Mouse (Mus musculus) stomach, postnatal 0 days (tissue): ENCODE measurements at regions not wholly inside any gene's neighbourhood (a gene's known extent, or its start where the extent isn't known, plus 50 kb on each side); places are given as distances from the start of the nearest gene placed in this dataset.

Experiments
- ATAC-seq: fragments of 200-750 bp; cut with Nextera tagmentation; 2 replicates; pipeline ENCODE4 v1.8.0; 2017; ENCODE audit not compliant: low FRiP score, low TSS enrichment
- DNase-seq: peaks from one replicate; pipeline ENCODE4 v3.0.0-alpha.2; 2016; ENCODE audit warnings: low spot score
- H3K27ac ChIP-seq: fragments of 300-500 bp; sonication (generic); replicated peaks from 2 replicates; pipeline ENCODE4 v1.5.1; 2014; ENCODE audit warnings: mild to moderate bottlenecking, control low read depth
- H3K27me3 ChIP-seq: fragments of 300-500 bp; sonication (generic); 2 replicates; pipeline ENCODE4 v1.6.1; 2014; ENCODE audit warnings: low read length; ENCODE audit not compliant: control insufficient read depth, insufficient read depth
- H3K36me3 ChIP-seq: fragments of 300-500 bp; sonication (generic); 2 replicates; pipeline ENCODE4 v1.6.1; 2014; ENCODE audit warnings: low read length, mixed read lengths; ENCODE audit not compliant: control insufficient read depth, insufficient read depth
- H3K4me1 ChIP-seq: fragments of 300-500 bp; sonication (generic); replicated peaks from 2 replicates; pipeline ENCODE4 v1.6.1; 2014; ENCODE audit warnings: antibody characterized with exemption; ENCODE audit not compliant: control insufficient read depth, insufficient read depth
- H3K4me2 ChIP-seq: fragments of 300-500 bp; sonication (generic); replicated peaks from 2 replicates; pipeline ENCODE4 v1.6.1; 2014; ENCODE audit warnings: low read depth, mild to moderate bottlenecking, control low read depth, moderate library complexity
- H3K4me3 ChIP-seq: fragments of 300-500 bp; sonication (generic); 2 replicates; pipeline ENCODE4 v1.5.1; 2014; ENCODE audit warnings: low read depth, low read length, control low read depth
- H3K9ac ChIP-seq: fragments of 300-500 bp; sonication (generic); 2 replicates; pipeline ENCODE4 v1.6.1; 2014; ENCODE audit warnings: mild to moderate bottlenecking, low read length, control low read depth, mixed read lengths
- H3K9me3 ChIP-seq: fragments of 300-500 bp; sonication (generic); 2 replicates; pipeline ENCODE4 v1.6.1; 2016; ENCODE audit warnings: low read length; ENCODE audit not compliant: control insufficient read depth
- CTCF ChIP-seq: IDR thresholded peaks from 2 replicates; pipeline ENCODE4 v1.5.1; 2016; ENCODE audit warnings: antibody characterized with exemption, low read depth, mild to moderate bottlenecking, moderate library complexity
- EP300 ChIP-seq: optimal IDR thresholded peaks from 2 replicates; pipeline ENCODE3; 2016; ENCODE audit warnings: antibody characterized with exemption
- WGBS: fragments of 180-500 bp; shearing (Covaris S2); extraction: QIAGEN DNeasy Blood & Tissue Kit; methylation state at CpG from one replicate; pipeline ENCODE4 v1.1.7; 2014; 5-methylcytosine and 5-hydroxymethylcytosine counted together

DNA sequence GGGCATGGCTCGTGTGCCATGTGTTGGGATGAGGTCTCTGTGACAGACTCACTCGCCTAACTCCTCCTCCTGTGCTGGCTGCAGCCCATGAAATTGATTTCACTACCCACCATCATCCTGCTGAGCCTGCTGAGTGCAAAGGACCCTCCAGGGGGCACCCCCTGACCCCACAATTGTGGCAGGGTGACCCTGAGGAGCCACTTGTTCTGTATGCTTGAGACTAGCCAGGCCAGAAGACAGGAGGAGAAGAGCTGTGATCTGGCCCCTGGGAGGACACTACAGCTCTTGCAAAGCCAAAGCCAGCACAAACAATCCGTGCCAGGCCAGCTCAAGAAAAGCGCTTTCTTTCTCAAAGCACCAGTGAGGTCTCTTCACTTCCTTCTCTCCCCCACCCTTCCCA, 104.7 kb upstream of the Lemd2 start:
- Histone ChIP-seq H3K4me1 (no peaks in the 10 kb centered on the region), H3K9me3 (no peaks in the 10 kb centered on the region), H3K9ac (no peak overlapping the region), H3K27ac (no peak overlapping the region), H3K36me3 (no peaks in the 10 kb centered on the region), H3K4me2 (no peak overlapping the region), H3K27me3 (no peaks in the 10 kb centered on the region), H3K4me3 (no peak overlapping the region)
- ATAC-seq (no peak), DNase-seq (no peak)
- WGBS: 48% methylated on average over 4 of the region's 4 CpGs
- TF ChIP-seq CTCF (peak; percentile 9; the same call in 1 of the 2 replicates), EP300 (no peak)

DNA sequence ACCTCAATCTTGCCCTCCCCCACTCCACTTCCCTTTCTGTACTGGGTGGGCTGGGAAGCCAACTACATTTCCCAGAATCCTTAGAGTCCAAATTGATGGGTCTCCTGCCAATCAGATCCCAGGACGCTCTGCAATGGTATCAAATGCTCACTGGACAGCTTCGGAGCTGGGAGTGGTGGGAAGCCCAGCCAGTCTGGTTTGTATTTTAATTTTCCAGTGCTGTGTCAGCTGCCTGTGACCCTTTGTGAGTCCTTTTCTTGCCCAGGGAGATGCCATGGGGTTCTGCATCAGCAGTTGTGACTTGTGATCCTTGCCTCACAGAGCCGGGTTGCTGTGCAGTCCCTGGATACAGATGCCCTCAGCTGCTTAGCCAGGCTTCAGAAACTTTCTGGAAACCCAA, 100.6 kb upstream of the Lemd2 start:
- no peaks in the 10 kb centered on the region for H3K4me1 ChIP-seq
- H3K36me3 ChIP-seq: no peaks in the 10 kb centered on the region
- no peak for TF ChIP-seq CTCF
- TF ChIP-seq EP300: no peak
- H3K9me3 ChIP-seq: no peaks in the 10 kb centered on the region
- no peak overlapping the region for H3K4me3 ChIP-seq
- H3K4me2 ChIP-seq: no peak overlapping the region
- WGBS: 57% methylated on average over 3 of the region's 3 CpGs
- DNase-seq (no peak), ATAC-seq (no peak)
- no peaks in the 10 kb centered on the region for H3K27me3 ChIP-seq
- no peak overlapping the region for H3K27ac ChIP-seq
- no peak overlapping the region for H3K9ac ChIP-seq

DNA sequence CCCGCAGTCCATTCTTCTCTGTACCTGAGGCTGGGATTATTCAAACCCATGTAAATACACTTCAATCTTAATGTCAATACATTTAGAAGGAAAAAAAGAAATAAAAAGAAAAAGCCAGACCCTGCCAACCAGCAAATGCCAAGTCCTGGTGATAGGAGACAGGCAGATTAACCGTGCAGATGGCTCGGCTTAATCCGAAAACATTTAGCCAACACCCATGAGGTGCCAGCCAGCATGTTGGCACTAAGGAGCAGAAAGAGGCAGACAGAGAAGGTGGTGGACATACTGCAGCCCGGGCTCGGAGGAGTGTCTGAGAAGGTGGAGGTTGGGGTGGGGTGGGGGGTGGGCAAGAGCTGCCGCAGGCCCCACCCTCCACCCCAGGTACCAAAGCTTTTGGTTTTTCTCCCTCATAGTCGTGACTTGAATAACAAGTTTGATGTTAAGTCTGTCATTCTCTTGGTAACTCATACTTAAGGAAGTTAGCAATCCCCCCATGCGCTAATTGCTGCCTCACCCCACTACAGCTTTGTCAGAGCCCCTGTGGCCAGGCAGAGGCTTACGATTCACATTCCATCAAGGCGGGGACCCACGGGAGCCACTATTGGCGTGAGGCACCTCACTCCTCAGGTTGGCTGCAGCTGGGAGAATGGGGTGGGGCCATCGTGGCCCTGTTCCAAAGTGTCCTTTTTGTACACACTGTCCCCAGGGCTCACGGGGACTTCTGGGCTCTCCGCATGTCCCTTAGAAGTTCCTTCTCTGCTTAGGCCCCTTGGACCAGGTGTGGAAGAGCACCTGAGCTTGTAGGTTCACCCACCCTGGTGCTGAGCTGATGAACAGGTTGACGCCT, 99.6 kb upstream of the Lemd2 start:
- Histone ChIP-seq H3K27me3 (no peaks in the 10 kb centered on the region), H3K36me3 (no peaks in the 10 kb centered on the region), H3K9ac (no peak overlapping the region), H3K4me1 (no peaks in the 10 kb centered on the region), H3K4me2 (no peak overlapping the region), H3K9me3 (no peaks in the 10 kb centered on the region), H3K4me3 (no peak overlapping the region), H3K27ac (no peak overlapping the region)
- TF ChIP-seq CTCF: no peak
- no peak for TF ChIP-seq EP300
- no peak for ATAC-seq
- 59% methylated on average over 17 of the region's 17 CpGs for WGBS
- DNase-seq: no peak

DNA sequence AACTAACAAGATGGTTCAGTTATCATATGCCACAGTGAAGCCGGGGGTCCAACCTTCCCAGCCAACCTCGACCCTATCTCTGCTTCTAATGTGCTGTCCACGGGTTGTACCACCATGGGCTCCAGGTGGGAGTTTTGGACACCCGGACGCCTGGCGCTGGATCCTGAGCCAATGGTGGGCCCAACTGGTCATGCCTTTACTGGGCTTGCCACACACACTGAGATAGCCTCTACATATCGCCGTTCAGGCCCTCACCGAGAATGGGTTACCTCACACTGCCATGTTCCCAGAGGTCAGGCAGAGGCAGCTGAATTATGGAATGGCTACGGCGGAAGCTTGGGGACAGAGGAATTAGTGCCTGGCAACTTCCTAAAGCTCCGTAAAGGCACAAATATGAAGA, 98.8 kb upstream of the Lemd2 start:
- Histone ChIP-seq H3K9me3 (no peaks in the 10 kb centered on the region), H3K4me3 (no peak overlapping the region), H3K4me1 (no peaks in the 10 kb centered on the region), H3K36me3 (no peaks in the 10 kb centered on the region), H3K27me3 (no peaks in the 10 kb centered on the region), H3K27ac (no peak overlapping the region), H3K4me2 (no peak overlapping the region), H3K9ac (no peak overlapping the region)
- TF ChIP-seq CTCF: no peak
- TF ChIP-seq EP300: no peak
- no peak for DNase-seq
- 93% methylated on average over 12 of the region's 12 CpGs for WGBS
- ATAC-seq: no peak

DNA sequence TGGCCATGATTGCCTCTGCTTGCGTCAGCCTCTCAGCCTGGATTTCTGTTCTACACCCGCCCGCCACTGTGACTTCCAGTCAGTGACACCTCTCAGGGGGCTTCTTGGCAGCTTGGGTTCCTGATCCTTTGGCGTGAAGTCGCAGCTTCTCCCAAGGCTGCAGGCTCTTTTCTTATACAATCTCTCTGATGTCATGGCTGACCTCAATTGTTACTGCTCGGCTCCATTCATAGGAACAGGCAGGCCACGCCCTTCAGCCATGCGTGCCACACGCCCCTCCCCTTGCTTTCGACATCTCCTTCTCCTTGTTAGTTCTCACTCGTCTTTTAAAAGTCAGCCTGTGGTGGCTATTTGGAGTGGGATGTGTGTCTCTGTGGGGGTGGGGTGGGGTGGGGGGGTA, 97.1 kb upstream of the Lemd2 start:
- Histone ChIP-seq H3K4me3 (no peak overlapping the region), H3K4me1 (no peaks in the 10 kb centered on the region), H3K9me3 (no peaks in the 10 kb centered on the region), H3K27ac (no peak overlapping the region), H3K36me3 (no peaks in the 10 kb centered on the region), H3K4me2 (no peak overlapping the region), H3K27me3 (no peaks in the 10 kb centered on the region), H3K9ac (no peak overlapping the region)
- TF ChIP-seq CTCF: no peak
- TF ChIP-seq EP300: no peak
- ATAC-seq: no peak
- WGBS: 36% methylated on average over 10 of the region's 11 CpGs
- DNase-seq: peak; percentile 41

DNA sequence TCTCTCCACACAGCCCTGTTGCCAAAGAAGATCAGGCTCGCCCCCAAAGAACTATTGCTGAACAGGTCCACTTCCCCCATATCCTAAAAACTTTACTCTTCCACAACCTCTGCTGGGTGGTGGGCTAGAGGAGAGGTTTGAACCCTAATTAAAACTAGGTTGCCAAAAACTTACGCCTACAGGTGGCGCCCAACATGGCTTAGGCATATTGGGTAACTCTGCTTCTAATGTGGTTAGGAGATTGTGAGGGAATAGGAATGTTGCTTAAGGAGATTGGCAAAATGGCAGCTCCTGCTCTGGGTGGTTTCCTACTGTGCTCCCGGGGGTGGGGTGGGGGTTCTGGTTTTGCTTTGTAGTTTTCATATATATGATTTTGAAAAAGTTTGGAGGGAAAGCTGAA, 95.0 kb upstream of the Lemd2 start:
- DNase-seq (no peak), ATAC-seq (no peak)
- Histone ChIP-seq H3K4me1 (no peaks in the 10 kb centered on the region), H3K9ac (no peak overlapping the region), H3K36me3 (no peaks in the 10 kb centered on the region), H3K4me2 (no peak overlapping the region), H3K9me3 (no peaks in the 10 kb centered on the region), H3K4me3 (no peak overlapping the region), H3K27ac (no peak overlapping the region), H3K27me3 (no peaks in the 10 kb centered on the region)
- TF ChIP-seq EP300 (no peak), CTCF (peak; percentile 51)
- WGBS: 79% methylated on average over 4 of the region's 4 CpGs
